Mouse (Mus musculus): ENCODE results near the gene Siae.

Siae gene

GRCm38 (mm10) chr9:37628581-37628980 is 73.1 kb downstream of the Siae start:
- DNase-seq, result no peak

GRCm38 (mm10) chr9:37629941-37630340 is 74.4 kb downstream of the Siae start:
- no peak for DNase-seq

- DNase-seq, result no peak
Observed at GRCm38 (mm10) chr9:37632305-37632704, 76.8 kb downstream of the Siae start.

GRCm38 (mm10) chr9:37634269-37634668 is 78.8 kb downstream of the Siae start:
- no peak for DNase-seq

GRCm38 (mm10) chr9:37636335-37636734 is 80.8 kb downstream of the Siae start:
- DNase-seq, result peak; percentile 53

GRCm38 (mm10) chr9:37636800-37637542 is 81.5 kb downstream of the Siae start:
- peak; percentile 34 for DNase-seq

GRCm38 (mm10) chr9:37638721-37639120 is 83.2 kb downstream of the Siae start:
- DNase-seq, result no peak

GRCm38 (mm10) chr9:37646246-37646645 is 90.7 kb downstream of the Siae start:
- DNase-seq, result no peak

- no peak for DNase-seq
Observed at GRCm38 (mm10) chr9:37650639-37651038, 95.1 kb downstream of the Siae start.

- no peak for DNase-seq
Observed at GRCm38 (mm10) chr9:37653836-37654235, 98.3 kb downstream of the Siae start.

- no peak for DNase-seq
Observed at GRCm38 (mm10) chr9:37655961-37656360, 100.5 kb downstream of the Siae start.

GRCm38 (mm10) chr9:37656439-37656881 is 101.0 kb downstream of the Siae start:
- DNase-seq, result no peak

- DNase-seq, result peak; percentile 72
Observed at GRCm38 (mm10) chr9:37656931-37657481, 101.5 kb downstream of the Siae start, which contains the start of gene Tbrg1. TSS of gene Tbrg1 (minus strand) at chr9:37657312.

GRCm38 (mm10) chr9:37659413-37659812 is 103.9 kb downstream of the Siae start:
- no peak for DNase-seq

- no peak for DNase-seq
Observed at GRCm38 (mm10) chr9:37663210-37663609, 107.7 kb downstream of the Siae start.

GRCm38 (mm10) chr9:37664604-37665003 is 109.1 kb downstream of the Siae start:
- DNase-seq, result no peak

- DNase-seq, result no peak
Observed at GRCm38 (mm10) chr9:37666045-37666444, 110.5 kb downstream of the Siae start.

GRCm38 (mm10) chr9:37669115-37669514 is 113.6 kb downstream of the Siae start, which contains the start of gene Panx3:
TSS of gene Panx3 (minus strand) at chr9:37669235.
- no peak for DNase-seq

- DNase-seq, result no peak
Observed at GRCm38 (mm10) chr9:37669678-37670077, 114.2 kb downstream of the Siae start.

GRCm38 (mm10) chr9:37670261-37670660 is 114.8 kb downstream of the Siae start:
- DNase-seq, result no peak

- DNase-seq, result no peak
Observed at GRCm38 (mm10) chr9:37675287-37675686, 119.8 kb downstream of the Siae start.

- DNase-seq, result no peak
Observed at GRCm38 (mm10) chr9:37681123-37681522, 125.6 kb downstream of the Siae start.

GRCm38 (mm10) chr9:37687288-37687940 is 131.9 kb downstream of the Siae start:
- no peak for DNase-seq

- DNase-seq, result no peak
Observed at GRCm38 (mm10) chr9:37687941-37688303, 132.4 kb downstream of the Siae start.

Data from right cerebral cortex, postnatal 4 days (tissue).